Mouse (Mus musculus): Measurements from ENCODE around the gene Ccdc28a. TPM values are rescaled to one million over a fixed set of nuclear protein-coding genes. Genes with fewer than 3 reads are reported as not detected.

The Ccdc28a gene
- polyA plus RNA-seq, 1 experiment from 2014 or later: 9.2 TPM

- DNase-seq (ENCODE audit: low spot score): no peak
- 85% methylated on average over 9 of the region's 9 CpGs for WGBS
- Histone ChIP-seq H3K27ac (replicated peaks; ENCODE audit: low read depth, low read length) (no peak overlapping the region), H3K4me3 (ENCODE audit: low read depth, low read length) (no peak overlapping the region), H3K36me3 (ENCODE audit: control insufficient read depth, insufficient read depth, low read length) (no peaks in the 10 kb centered on the region), H3K27me3 (ENCODE audit: control insufficient read depth, insufficient read depth, low read length) (no peaks in the 10 kb centered on the region), H3K4me1 (ENCODE audit: control insufficient read depth, insufficient read depth, low read length) (0 out of 2 replicates have a peak, but pooled peaks cover 2% of the 10 kb centered on the region), H3K9me3 (ENCODE audit: control insufficient read depth, low read length) (no peaks in the 10 kb centered on the region), H3K9ac (ENCODE audit: low read length) (no peak overlapping the region), H3K4me2 (ENCODE audit: low read depth, severe bottlenecking) (no peak overlapping the region)
- ATAC-seq (ENCODE audit: insufficient number of reproducible peaks, low FRiP score, low TSS enrichment, low read depth): no peak
These were observed 34.1 kb downstream of the Ccdc28a start for GRCm38 (mm10) chr10:18200656-18201055.

- 90% methylated on average over 4 of the region's 4 CpGs for WGBS
- DNase-seq (ENCODE audit: low spot score): no peak
- no peaks in the 10 kb centered on the region for H3K27me3 ChIP-seq (ENCODE audit: control insufficient read depth, insufficient read depth, low read length)
These were observed 34.9 kb downstream of the Ccdc28a start for GRCm38 (mm10) chr10:18199919-18200318.

GRCm38 (mm10) chr10:18198286-18199015 lies 36.3 kb downstream of the Ccdc28a start:
- Histone ChIP-seq H3K27me3 (ENCODE audit: control insufficient read depth, insufficient read depth, low read length) (no peaks in the 10 kb centered on the region), H3K9me3 (ENCODE audit: control insufficient read depth, low read length) (no peaks in the 10 kb centered on the region), H3K4me1 (ENCODE audit: control insufficient read depth, insufficient read depth, low read length) (no peaks in the 10 kb centered on the region), H3K9ac (ENCODE audit: low read length) (no peak overlapping the region), H3K4me2 (ENCODE audit: low read depth, severe bottlenecking) (no peak overlapping the region), H3K4me3 (ENCODE audit: low read depth, low read length) (no peak overlapping the region), H3K36me3 (ENCODE audit: control insufficient read depth, insufficient read depth, low read length) (no peaks in the 10 kb centered on the region), H3K27ac (replicated peaks; ENCODE audit: low read depth, low read length) (no peak overlapping the region)
- WGBS: 86% methylated on average over 5 of the region's 5 CpGs
- ATAC-seq (ENCODE audit: insufficient number of reproducible peaks, low FRiP score, low TSS enrichment, low read depth): no peak
- no peak for DNase-seq (ENCODE audit: low spot score)

More at GRCm38 (mm10) chr10:18199919-18200318, 34.9 kb downstream of the Ccdc28a start:
- Histone ChIP-seq H3K27ac (replicated peaks; ENCODE audit: low read depth, low read length) (no peak overlapping the region), H3K36me3 (ENCODE audit: control insufficient read depth, insufficient read depth, low read length) (no peaks in the 10 kb centered on the region), H3K4me2 (ENCODE audit: low read depth, severe bottlenecking) (no peak overlapping the region), H3K9me3 (ENCODE audit: control insufficient read depth, low read length) (no peaks in the 10 kb centered on the region), H3K9ac (ENCODE audit: low read length) (no peak overlapping the region), H3K4me1 (ENCODE audit: control insufficient read depth, insufficient read depth, low read length) (0 out of 2 replicates have a peak, but pooled peaks cover 2% of the 10 kb centered on the region), H3K4me3 (ENCODE audit: low read depth, low read length) (no peak overlapping the region)
- ATAC-seq (ENCODE audit: insufficient number of reproducible peaks, low FRiP score, low TSS enrichment, low read depth): no peak

GRCm38 (mm10) chr10:18197206-18197979 lies 37.4 kb downstream of the Ccdc28a start:
- Histone ChIP-seq H3K4me1 (ENCODE audit: control insufficient read depth, insufficient read depth, low read length) (no peaks in the 10 kb centered on the region), H3K4me3 (ENCODE audit: low read depth, low read length) (no peak overlapping the region), H3K36me3 (ENCODE audit: control insufficient read depth, insufficient read depth, low read length) (no peaks in the 10 kb centered on the region), H3K9me3 (ENCODE audit: control insufficient read depth, low read length) (no peaks in the 10 kb centered on the region), H3K4me2 (ENCODE audit: low read depth, severe bottlenecking) (no peak overlapping the region; the same call in 1 of the 2 replicates), H3K9ac (ENCODE audit: low read length) (no peak overlapping the region), H3K27ac (replicated peaks; ENCODE audit: low read depth, low read length) (no peak overlapping the region), H3K27me3 (ENCODE audit: control insufficient read depth, insufficient read depth, low read length) (no peaks in the 10 kb centered on the region)
- ATAC-seq (ENCODE audit: insufficient number of reproducible peaks, low FRiP score, low TSS enrichment, low read depth): peak; percentile 62; the same call in 1 of the 2 replicates
- 64% methylated on average over 14 of the region's 14 CpGs for WGBS
- DNase-seq (ENCODE audit: low spot score): peak; percentile 84

- no peaks in the 10 kb centered on the region for H3K9me3 ChIP-seq (ENCODE audit: control insufficient read depth, low read length)
- no peak overlapping the region for H3K4me3 ChIP-seq (ENCODE audit: low read depth, low read length)
- H3K4me2 ChIP-seq (ENCODE audit: low read depth, severe bottlenecking): no peak overlapping the region
- no peak overlapping the region for H3K9ac ChIP-seq (ENCODE audit: low read length)
- no peak overlapping the region; the same call in 1 of the 2 replicates for H3K27ac ChIP-seq (replicated peaks; ENCODE audit: low read depth, low read length)
- DNase-seq (ENCODE audit: low spot score): peak; percentile 49
- H3K27me3 ChIP-seq (ENCODE audit: control insufficient read depth, insufficient read depth, low read length): no peaks in the 10 kb centered on the region
- no peaks in the 10 kb centered on the region for H3K4me1 ChIP-seq (ENCODE audit: control insufficient read depth, insufficient read depth, low read length)
- WGBS: 46% methylated on average over 14 of the region's 14 CpGs
- ATAC-seq (ENCODE audit: insufficient number of reproducible peaks, low FRiP score, low TSS enrichment, low read depth): no peak
- H3K36me3 ChIP-seq (ENCODE audit: control insufficient read depth, insufficient read depth, low read length): no peaks in the 10 kb centered on the region
These were observed 40.1 kb downstream of the Ccdc28a start for GRCm38 (mm10) chr10:18194737-18195141.

- no peaks in the 10 kb centered on the region for H3K9me3 ChIP-seq (ENCODE audit: control insufficient read depth, low read length)
- no peaks in the 10 kb centered on the region for H3K27me3 ChIP-seq (ENCODE audit: control insufficient read depth, insufficient read depth, low read length)
- H3K27ac ChIP-seq (replicated peaks; ENCODE audit: low read depth, low read length): no peak overlapping the region
- ATAC-seq (ENCODE audit: insufficient number of reproducible peaks, low FRiP score, low TSS enrichment, low read depth) (no peak), DNase-seq (ENCODE audit: low spot score) (no peak)
- no peak overlapping the region for H3K4me3 ChIP-seq (ENCODE audit: low read depth, low read length)
- no peaks in the 10 kb centered on the region for H3K4me1 ChIP-seq (ENCODE audit: control insufficient read depth, insufficient read depth, low read length)
- no peak overlapping the region for H3K4me2 ChIP-seq (ENCODE audit: low read depth, severe bottlenecking)
- H3K9ac ChIP-seq (ENCODE audit: low read length): no peak overlapping the region
- H3K36me3 ChIP-seq (ENCODE audit: control insufficient read depth, insufficient read depth, low read length): no peaks in the 10 kb centered on the region
- 77% methylated on average over 11 of the region's 11 CpGs for WGBS
These were observed 40.6 kb downstream of the Ccdc28a start for GRCm38 (mm10) chr10:18194156-18194555.

GRCm38 (mm10) chr10:18193221-18193620 lies 41.6 kb downstream of the Ccdc28a start:
- ATAC-seq (ENCODE audit: insufficient number of reproducible peaks, low FRiP score, low TSS enrichment, low read depth) (no peak), DNase-seq (ENCODE audit: low spot score) (no peak)
- 77% methylated on average over 11 of the region's 11 CpGs for WGBS

GRCm38 (mm10) chr10:18191706-18192105 lies 43.1 kb downstream of the Ccdc28a start:
- Histone ChIP-seq H3K4me1 (ENCODE audit: control insufficient read depth, insufficient read depth, low read length) (no peaks in the 10 kb centered on the region), H3K27me3 (ENCODE audit: control insufficient read depth, insufficient read depth, low read length) (no peaks in the 10 kb centered on the region), H3K36me3 (ENCODE audit: control insufficient read depth, insufficient read depth, low read length) (no peaks in the 10 kb centered on the region), H3K9me3 (ENCODE audit: control insufficient read depth, low read length) (no peaks in the 10 kb centered on the region), H3K4me2 (ENCODE audit: low read depth, severe bottlenecking) (no peak overlapping the region), H3K4me3 (ENCODE audit: low read depth, low read length) (no peak overlapping the region), H3K9ac (ENCODE audit: low read length) (no peak overlapping the region), H3K27ac (replicated peaks; ENCODE audit: low read depth, low read length) (no peak overlapping the region)
- ATAC-seq (ENCODE audit: insufficient number of reproducible peaks, low FRiP score, low TSS enrichment, low read depth): no peak
- 72% methylated on average over 8 of the region's 8 CpGs for WGBS
- DNase-seq (ENCODE audit: low spot score): no peak

More at GRCm38 (mm10) chr10:18193221-18193620, 41.6 kb downstream of the Ccdc28a start:
- Histone ChIP-seq H3K9me3 (ENCODE audit: control insufficient read depth, low read length) (no peaks in the 10 kb centered on the region), H3K4me2 (ENCODE audit: low read depth, severe bottlenecking) (no peak overlapping the region), H3K9ac (ENCODE audit: low read length) (no peak overlapping the region), H3K27ac (replicated peaks; ENCODE audit: low read depth, low read length) (no peak overlapping the region), H3K4me1 (ENCODE audit: control insufficient read depth, insufficient read depth, low read length) (no peaks in the 10 kb centered on the region), H3K36me3 (ENCODE audit: control insufficient read depth, insufficient read depth, low read length) (no peaks in the 10 kb centered on the region), H3K4me3 (ENCODE audit: low read depth, low read length) (no peak overlapping the region), H3K27me3 (ENCODE audit: control insufficient read depth, insufficient read depth, low read length) (no peaks in the 10 kb centered on the region)
